Mouse (Mus musculus): ENCODE data around the gene Adcy10. TPM values are rescaled to one million over a fixed set of nuclear protein-coding genes. Genes with fewer than 3 reads are reported as not detected.

Gene Adcy10
- polyA plus RNA-seq, 1 experiment from 2014 or later: 0.17 TPM

DNA sequence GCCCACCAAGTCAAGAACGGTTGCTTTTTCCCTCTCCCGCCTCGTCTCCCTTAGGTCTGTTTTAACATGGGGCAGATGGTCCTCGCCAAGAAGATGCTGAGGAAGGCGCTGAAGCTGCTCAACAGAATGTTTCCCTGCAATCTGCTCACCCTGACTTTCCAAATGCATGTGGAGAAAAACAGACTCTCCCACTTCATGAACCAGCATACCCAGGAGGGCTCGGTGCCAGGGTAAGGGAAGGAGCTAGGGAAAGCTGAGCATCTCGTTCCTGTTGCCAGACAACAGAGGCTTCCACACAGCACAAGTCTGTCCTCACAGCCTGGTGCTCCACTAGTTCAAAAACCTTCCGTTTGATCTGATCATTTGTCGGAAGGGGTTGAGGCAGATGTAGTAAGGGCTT, 74.1 kb downstream of the Adcy10 start:
- H3K4me1 ChIP-seq: no peaks in the 10 kb centered on the region
- no peaks in the 10 kb centered on the region for H3K9me3 ChIP-seq
- no peak overlapping the region for H3K4me3 ChIP-seq (replicated peaks)
- 95% methylated on average over 9 of the region's 9 CpGs for WGBS
- H3K27ac ChIP-seq: no peak overlapping the region
- ATAC-seq (ENCODE audit: low FRiP score): no peak
- no peaks in the 10 kb centered on the region for H3K36me3 ChIP-seq (replicated peaks)
- no peaks in the 10 kb centered on the region for H3K27me3 ChIP-seq
- no peak overlapping the region for H3K9ac ChIP-seq
- no peak overlapping the region for H3K4me2 ChIP-seq

DNA sequence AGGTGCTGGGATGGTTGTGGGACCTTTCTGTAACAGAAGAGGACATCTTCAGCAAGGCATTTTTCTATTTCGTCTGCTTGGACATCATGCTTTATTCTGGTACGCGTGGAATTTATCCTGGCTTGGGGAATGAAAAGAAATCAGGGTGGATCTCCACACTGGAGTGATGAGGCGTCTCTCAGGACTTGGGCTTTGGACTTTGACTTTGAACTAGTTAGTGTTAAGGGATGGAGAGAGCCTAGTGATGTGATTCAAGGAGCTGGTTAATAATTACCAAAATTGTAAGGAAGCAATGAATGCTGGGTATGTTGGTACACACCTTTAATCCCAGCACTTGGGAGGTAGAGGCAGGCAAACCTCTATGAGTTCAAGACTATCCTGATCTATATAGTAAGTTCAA, 80.3 kb downstream of the Adcy10 start:
- WGBS: 91% methylated on average over 4 of the region's 4 CpGs
- no peak for ATAC-seq (ENCODE audit: low FRiP score)
- H3K36me3 ChIP-seq (replicated peaks): no peaks in the 10 kb centered on the region
- H3K9me3 ChIP-seq: no peaks in the 10 kb centered on the region
- no peak overlapping the region for H3K4me3 ChIP-seq (replicated peaks)
- H3K27ac ChIP-seq: no peak overlapping the region
- H3K27me3 ChIP-seq: no peaks in the 10 kb centered on the region
- no peak overlapping the region for H3K9ac ChIP-seq
- no peaks in the 10 kb centered on the region for H3K4me1 ChIP-seq
- no peak overlapping the region for H3K4me2 ChIP-seq

DNA sequence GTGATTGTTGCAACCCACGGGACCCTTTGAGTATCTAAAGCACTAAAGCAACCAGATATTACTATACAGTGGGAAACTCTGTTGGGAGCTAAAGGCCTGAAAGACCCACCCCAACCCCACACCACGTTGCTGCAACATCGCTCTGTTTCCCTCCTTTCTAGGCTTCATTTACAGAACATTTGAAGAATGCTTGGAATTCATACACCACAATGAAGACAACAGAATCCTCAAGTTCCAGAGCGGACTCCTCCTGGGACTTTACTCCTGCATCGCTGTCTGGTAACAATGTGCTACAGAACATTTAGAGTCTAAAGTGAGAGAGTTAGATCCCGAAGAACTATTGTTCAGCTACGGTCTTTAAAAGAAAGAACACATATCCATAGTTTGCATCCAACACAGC, 82.5 kb downstream of the Adcy10 start:
- Histone ChIP-seq H3K9me3 (no peaks in the 10 kb centered on the region), H3K4me1 (no peaks in the 10 kb centered on the region), H3K27me3 (no peaks in the 10 kb centered on the region), H3K27ac (no peak overlapping the region), H3K4me2 (no peak overlapping the region), H3K4me3 (replicated peaks) (no peak overlapping the region), H3K36me3 (replicated peaks) (no peaks in the 10 kb centered on the region), H3K9ac (no peak overlapping the region)
- ATAC-seq (ENCODE audit: low FRiP score): no peak
- WGBS: 77% methylated on average over 7 of the region's 7 CpGs

DNA sequence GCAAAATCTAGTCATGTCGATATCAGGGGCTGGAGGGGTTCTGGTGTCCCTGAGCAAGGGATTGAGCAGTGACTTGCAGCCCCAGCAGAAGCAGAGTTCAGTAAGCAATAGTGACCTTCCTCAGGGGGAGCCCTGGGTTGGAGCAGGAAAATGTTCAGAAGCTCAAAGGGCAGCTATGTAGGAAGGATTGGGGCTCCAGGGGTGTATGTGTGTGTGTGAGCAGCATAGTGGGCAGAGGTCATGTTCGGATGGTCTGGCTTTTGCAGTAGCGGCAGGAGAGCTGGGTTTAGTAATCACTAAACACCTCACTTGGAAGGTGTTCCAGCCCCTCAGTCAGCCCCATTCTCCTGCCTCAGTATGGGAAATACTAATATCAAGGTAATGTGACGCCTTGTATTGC, 91.0 kb downstream of the Adcy10 start:
- Histone ChIP-seq H3K4me1 (no peaks in the 10 kb centered on the region), H3K9ac (no peak overlapping the region), H3K36me3 (replicated peaks) (no peaks in the 10 kb centered on the region), H3K4me3 (replicated peaks) (no peak overlapping the region), H3K4me2 (no peak overlapping the region), H3K27me3 (no peaks in the 10 kb centered on the region), H3K27ac (no peak overlapping the region), H3K9me3 (no peaks in the 10 kb centered on the region)
- 86% methylated on average over 4 of the region's 4 CpGs for WGBS
- no peak for ATAC-seq (ENCODE audit: low FRiP score)

DNA sequence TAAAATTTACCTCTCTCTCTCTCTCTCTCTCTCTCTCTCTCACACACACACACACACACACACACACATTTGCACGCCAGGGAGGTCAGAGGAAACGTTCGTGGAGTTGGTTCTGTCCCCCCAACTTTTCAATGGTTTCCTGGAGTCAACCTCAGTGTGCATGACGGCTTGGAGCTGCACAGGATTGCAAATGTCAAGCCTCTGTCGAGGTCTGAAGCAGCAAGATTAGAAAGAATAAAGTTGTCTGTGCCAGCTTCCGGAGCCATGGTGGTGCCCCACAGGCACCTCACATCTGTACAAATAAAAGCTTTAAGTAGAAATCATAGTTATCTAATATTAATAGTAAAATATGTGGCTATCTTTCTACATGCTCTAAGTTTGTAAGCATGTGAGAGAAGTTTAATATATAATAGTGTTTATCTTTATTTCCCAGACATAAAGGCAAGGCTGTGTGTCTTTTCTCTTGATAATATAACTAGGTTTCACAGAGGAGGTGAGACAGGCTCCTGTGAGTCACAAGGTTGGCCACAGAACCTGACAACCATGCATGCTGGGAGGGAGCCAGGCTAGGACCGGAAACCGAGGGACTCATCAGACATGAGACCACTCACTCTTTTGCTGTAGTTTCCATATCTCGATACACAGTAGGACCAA, 91.6 kb downstream of the Adcy10 start:
- Histone ChIP-seq H3K4me3 (replicated peaks) (no peak overlapping the region), H3K4me1 (no peaks in the 10 kb centered on the region), H3K27me3 (no peaks in the 10 kb centered on the region), H3K27ac (no peak overlapping the region), H3K9me3 (no peaks in the 10 kb centered on the region), H3K9ac (no peak overlapping the region), H3K4me2 (no peak overlapping the region), H3K36me3 (replicated peaks) (no peaks in the 10 kb centered on the region)
- ATAC-seq (ENCODE audit: low FRiP score): no peak
- 81% methylated on average over 9 of the region's 9 CpGs for WGBS

DNA sequence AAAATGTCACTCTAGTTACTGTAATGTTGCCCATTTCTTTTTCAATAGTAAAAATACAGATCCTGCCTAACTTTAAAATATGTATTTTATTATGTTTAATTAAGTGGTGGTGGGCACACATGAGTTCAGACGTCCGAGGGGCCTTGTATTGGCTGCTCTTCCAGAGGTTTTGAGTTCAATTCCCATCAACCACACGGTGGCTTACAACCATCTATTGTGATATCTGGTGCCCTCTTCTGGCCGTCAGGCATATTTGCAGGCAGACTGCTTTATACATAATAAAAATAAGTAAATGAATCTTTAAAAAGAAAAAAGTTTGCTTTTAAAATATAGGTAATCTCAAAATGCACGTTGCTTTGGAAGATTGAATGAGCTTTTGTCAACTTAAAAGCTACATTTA, 94.3 kb downstream of the Adcy10 start:
- no peak for ATAC-seq (ENCODE audit: low FRiP score)
- no peaks in the 10 kb centered on the region for H3K4me1 ChIP-seq
- no peak overlapping the region for H3K4me2 ChIP-seq
- no peaks in the 10 kb centered on the region for H3K9me3 ChIP-seq
- no peak overlapping the region for H3K27ac ChIP-seq
- no peaks in the 10 kb centered on the region for H3K27me3 ChIP-seq
- WGBS: 52% methylated on average over 5 of the region's 5 CpGs
- no peaks in the 10 kb centered on the region for H3K36me3 ChIP-seq (replicated peaks)
- H3K9ac ChIP-seq: no peak overlapping the region
- no peak overlapping the region for H3K4me3 ChIP-seq (replicated peaks)

DNA sequence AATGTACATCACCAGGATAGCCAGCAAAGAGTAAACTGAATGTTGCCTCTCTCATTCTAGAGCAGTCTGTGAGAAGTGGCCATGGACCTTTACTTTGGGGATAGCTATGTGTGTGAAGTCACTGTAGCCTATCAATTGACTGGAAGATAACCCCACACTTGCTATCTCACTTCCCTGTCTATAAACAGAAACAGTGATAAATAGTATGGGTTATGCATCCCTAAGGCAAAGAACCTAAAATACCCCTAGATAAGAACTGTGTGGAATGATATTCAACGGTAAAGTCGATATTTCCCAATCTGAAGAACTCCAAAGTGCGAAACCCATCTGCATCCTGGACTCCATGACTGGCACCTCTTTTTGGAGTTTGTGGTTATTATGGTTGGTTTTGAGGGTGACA, 96.3 kb downstream of the Adcy10 start:
- no peaks in the 10 kb centered on the region for H3K27me3 ChIP-seq
- H3K4me1 ChIP-seq: no peaks in the 10 kb centered on the region
- WGBS: 93% methylated on average over 3 of the region's 3 CpGs
- no peaks in the 10 kb centered on the region for H3K9me3 ChIP-seq
- no peak overlapping the region for H3K9ac ChIP-seq
- no peak for ATAC-seq (ENCODE audit: low FRiP score)
- H3K36me3 ChIP-seq (replicated peaks): no peaks in the 10 kb centered on the region
- no peak overlapping the region for H3K4me3 ChIP-seq (replicated peaks)
- H3K4me2 ChIP-seq: no peak overlapping the region
- no peak overlapping the region for H3K27ac ChIP-seq

DNA sequence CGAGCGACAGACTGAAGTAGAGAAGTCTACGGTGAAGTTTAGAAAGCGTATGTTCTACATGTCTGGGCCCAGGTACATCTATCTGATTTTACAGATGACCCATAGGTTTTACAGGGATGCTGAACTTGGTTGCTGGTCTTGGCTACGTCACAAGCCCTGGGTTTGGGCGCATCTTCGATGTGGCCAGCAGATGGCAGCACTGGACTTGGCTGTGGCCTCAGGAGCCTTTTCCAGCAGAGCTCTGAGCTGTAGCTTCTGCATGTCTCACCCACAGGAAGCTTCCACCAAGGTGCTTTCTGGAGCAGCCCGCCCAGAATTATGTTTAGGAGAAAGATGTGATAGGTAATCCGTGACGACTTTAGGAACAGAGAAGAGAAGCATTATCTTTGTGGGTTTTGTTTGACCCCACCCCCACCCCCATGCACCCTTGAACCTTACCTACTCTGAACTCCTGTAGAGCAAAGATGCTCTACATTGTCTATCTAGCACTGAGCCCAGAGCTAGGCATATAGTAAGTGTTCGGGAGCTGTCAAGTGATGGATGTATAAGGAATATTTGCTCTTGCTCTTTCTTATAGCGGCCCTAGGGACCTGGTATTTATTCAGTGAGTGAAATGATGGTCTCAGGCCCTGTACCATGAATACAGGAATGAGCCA, 98.7 kb downstream of the Adcy10 start:
- H3K27me3 ChIP-seq: no peaks in the 10 kb centered on the region
- no peaks in the 10 kb centered on the region for H3K36me3 ChIP-seq (replicated peaks)
- no peak overlapping the region for H3K9ac ChIP-seq
- H3K4me1 ChIP-seq: no peaks in the 10 kb centered on the region
- H3K27ac ChIP-seq: no peak overlapping the region
- WGBS: 28% methylated on average over 12 of the region's 12 CpGs
- H3K4me2 ChIP-seq: no peak overlapping the region
- H3K4me3 ChIP-seq (replicated peaks): no peak overlapping the region
- ATAC-seq (ENCODE audit: low FRiP score): peak; percentile 78
- H3K9me3 ChIP-seq: no peaks in the 10 kb centered on the region

DNA sequence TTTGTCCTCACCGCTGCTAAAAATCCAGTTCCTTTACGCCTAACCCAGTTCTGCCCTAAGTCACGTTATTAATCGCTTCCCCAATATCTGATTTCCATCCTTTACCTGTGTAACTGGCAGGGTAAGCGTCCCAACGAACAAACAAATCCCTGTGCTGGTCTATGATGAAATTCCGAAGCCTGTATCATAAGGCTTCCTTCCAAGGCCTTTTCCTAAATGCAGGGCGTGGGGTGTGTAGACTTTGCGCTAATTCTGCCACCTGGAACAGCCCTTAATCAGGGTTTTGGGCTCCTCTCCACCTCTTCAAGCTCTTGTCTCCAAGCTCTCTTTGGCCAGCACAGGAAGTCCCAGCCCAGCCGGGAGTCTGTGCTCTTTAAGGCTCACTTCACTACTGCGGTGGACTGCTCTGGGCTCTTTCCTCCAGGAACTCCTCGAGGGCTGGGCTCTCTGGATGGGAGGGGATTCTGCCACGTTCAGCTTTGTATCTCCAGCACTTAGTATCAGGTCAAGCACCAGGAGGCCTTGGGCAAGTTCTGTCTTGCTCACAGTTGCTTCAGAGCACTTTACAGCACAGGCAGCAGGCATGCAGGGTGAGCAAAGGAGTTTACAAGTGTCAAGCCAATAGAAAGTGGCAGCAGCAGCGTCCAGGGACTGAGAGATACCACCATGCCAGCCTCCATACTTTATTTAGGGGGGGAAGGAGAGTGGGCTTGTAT, 100.6 kb downstream of the Adcy10 start:
- Histone ChIP-seq H3K9me3 (no peaks in the 10 kb centered on the region), H3K4me1 (no peaks in the 10 kb centered on the region), H3K4me2 (no peak overlapping the region), H3K9ac (no peak overlapping the region), H3K4me3 (replicated peaks) (no peak overlapping the region), H3K27me3 (no peaks in the 10 kb centered on the region), H3K36me3 (replicated peaks) (peaks cover 4% of the 10 kb centered on the region), H3K27ac (no peak overlapping the region)
- ATAC-seq (ENCODE audit: low FRiP score): no peak
- 71% methylated on average over 14 of the region's 14 CpGs for WGBS

DNA sequence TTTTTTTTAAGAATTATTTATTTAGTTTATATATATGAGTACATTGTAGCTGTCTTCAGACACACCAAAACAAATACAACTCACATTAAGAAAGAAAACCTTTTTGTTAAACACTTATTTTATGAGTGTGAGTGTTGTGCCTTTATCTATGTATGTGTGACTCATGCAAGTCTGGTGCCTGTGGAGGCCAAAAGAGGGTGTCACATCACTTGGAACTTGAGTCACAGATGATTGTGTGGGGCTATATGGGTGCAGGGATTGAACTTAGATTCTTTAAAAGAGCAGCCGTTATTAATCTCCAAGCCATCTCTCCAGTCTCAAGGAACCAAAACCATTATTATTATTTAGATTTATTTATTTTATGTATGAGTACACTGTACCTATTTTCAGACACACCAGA, 101.4 kb downstream of the Adcy10 start:
- Histone ChIP-seq H3K9ac (no peak overlapping the region), H3K36me3 (replicated peaks) (peaks cover 10% of the 10 kb centered on the region), H3K9me3 (no peaks in the 10 kb centered on the region)

DNA sequence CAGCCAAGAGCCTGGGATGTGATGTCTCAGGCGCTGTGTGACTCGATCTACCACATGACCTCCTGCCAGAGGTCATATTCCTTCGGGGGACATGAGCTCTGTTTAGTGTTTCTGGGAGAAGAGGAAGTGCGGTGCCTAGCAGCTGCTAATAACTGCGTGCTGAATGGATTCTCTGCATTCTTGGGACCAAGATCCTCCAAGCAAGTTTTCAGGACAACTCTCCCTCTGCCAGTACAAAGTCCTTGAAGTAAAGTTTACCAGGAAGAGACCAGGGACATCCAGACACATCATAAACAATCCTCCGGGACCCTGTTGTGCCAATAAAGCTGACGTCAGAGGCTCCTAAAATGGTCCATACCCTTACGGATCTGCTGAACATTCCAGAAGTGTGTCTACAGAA, 102.9 kb downstream of the Adcy10 start:
- no peak overlapping the region for H3K4me2 ChIP-seq
- no peak overlapping the region for H3K9ac ChIP-seq
- H3K27me3 ChIP-seq: no peaks in the 10 kb centered on the region
- no peaks in the 10 kb centered on the region for H3K4me1 ChIP-seq
- peaks cover 25% of the 10 kb centered on the region for H3K36me3 ChIP-seq (replicated peaks)
- ATAC-seq (ENCODE audit: low FRiP score): no peak
- H3K27ac ChIP-seq: no peak overlapping the region
- WGBS: 82% methylated on average over 8 of the region's 8 CpGs
- no peaks in the 10 kb centered on the region for H3K9me3 ChIP-seq
- no peak overlapping the region for H3K4me3 ChIP-seq (replicated peaks)

More for the DNA sequence above, 101.4 kb downstream of the Adcy10 start:
- Histone ChIP-seq H3K4me2 (no peak overlapping the region), H3K27ac (no peak overlapping the region), H3K4me3 (replicated peaks) (no peak overlapping the region), H3K4me1 (no peaks in the 10 kb centered on the region), H3K27me3 (no peaks in the 10 kb centered on the region)
- 96% methylated on average over 1 of the region's 1 CpGs for WGBS
- no peak for ATAC-seq (ENCODE audit: low FRiP score)

DNA sequence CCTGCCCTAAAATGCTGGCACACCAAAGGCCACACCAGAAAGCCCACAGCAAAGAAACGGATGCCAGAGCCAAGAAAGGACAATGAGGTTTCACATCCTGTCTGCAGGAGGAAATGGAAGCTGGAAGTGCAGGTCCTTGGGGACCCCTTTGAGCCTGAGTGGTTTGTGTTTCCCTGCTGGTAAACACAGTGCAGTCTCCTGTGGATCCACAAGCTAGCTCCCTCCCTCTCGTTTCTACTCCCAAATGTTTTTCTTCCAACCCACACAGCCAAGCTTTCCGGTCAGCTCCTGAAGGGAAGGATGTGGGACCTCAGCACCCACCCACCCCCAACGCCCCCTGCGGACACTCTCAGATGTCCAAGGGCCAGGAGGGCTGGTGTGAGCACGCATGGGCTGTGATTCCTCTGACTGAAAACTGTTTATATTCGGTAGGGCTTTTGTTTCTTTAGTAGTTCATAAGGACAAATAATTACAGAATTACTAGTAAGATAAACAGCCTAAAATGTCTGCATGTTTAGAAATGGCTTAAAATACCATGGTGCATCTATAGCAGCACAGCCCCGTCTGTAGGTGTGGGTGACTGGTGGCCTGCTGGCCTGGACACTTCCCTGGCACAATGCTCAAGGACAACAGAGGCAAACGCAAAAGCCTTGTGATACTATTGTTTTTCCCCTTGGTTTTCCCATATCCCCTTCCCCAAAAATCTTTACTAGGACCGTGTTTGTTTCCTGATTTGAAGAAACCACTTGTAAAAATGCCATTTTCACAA, 104.5 kb downstream of the Adcy10 start:
- Histone ChIP-seq H3K27me3 (no peaks in the 10 kb centered on the region), H3K9me3 (no peaks in the 10 kb centered on the region), H3K27ac (no peak overlapping the region), H3K4me3 (replicated peaks) (no peak overlapping the region), H3K4me2 (no peak overlapping the region), H3K36me3 (replicated peaks) (peaks cover 38% of the 10 kb centered on the region), H3K9ac (no peak overlapping the region), H3K4me1 (no peaks in the 10 kb centered on the region)
- no peak for ATAC-seq (ENCODE audit: low FRiP score)
- WGBS: 64% methylated on average over 10 of the region's 10 CpGs

All from forebrain, embryonic 12.5 days (tissue).